In genomic region chr15:59207976-59208375, GRCm38 (mm10) we compare ENCODE assay signal across 23 mouse cellular contexts.
"Had no signal": no experiment of that assay in that cellular context is flagged by ENCODE, and none has a peak within 500 bp of the region (broad histone marks: within the 10 kb centered on the region; RNA-seq: fewer than 3 reads in every experiment).

No protein-coding gene starts in this region.

- ATAC-seq: hindbrain, postnatal 0 days; intestine, embryonic 16.5 days had no signal

- H3K4me2 ChIP-seq: heart, embryonic 11.5 days; heart, embryonic 13.5 days; heart, embryonic 15.5 days; hindbrain, embryonic 13.5 days; hindbrain, embryonic 15.5 days; limb, embryonic 12.5 days had no signal

- H3K4me1 ChIP-seq: hindbrain, embryonic 13.5 days; hindbrain, embryonic 15.5 days had no signal

- H3K9me3 ChIP-seq: heart, embryonic 13.5 days; heart, embryonic 15.5 days; hindbrain, embryonic 13.5 days; hindbrain, embryonic 15.5 days; limb, embryonic 10.5 days; limb, embryonic 12.5 days had no signal

- H3K27ac ChIP-seq: heart, embryonic 13.5 days; heart, embryonic 15.5 days; hindbrain, embryonic 13.5 days; hindbrain, embryonic 15.5 days; hindbrain, postnatal 0 days; layer of hippocampus, adult 2 months; left cerebral cortex, adult 2 months; limb, embryonic 10.5 days; limb, embryonic 12.5 days had no signal

- H3K36me3 ChIP-seq: heart, embryonic 13.5 days; heart, embryonic 15.5 days; hindbrain, embryonic 13.5 days; hindbrain, embryonic 15.5 days; limb, embryonic 10.5 days; limb, embryonic 12.5 days had no signal

- H3K27me3 ChIP-seq: heart, embryonic 13.5 days; heart, embryonic 15.5 days; hindbrain, embryonic 13.5 days; hindbrain, embryonic 15.5 days; limb, embryonic 12.5 days had no signal

- H3K4me3 ChIP-seq: heart, embryonic 13.5 days; heart, embryonic 15.5 days; hindbrain, embryonic 13.5 days; hindbrain, embryonic 15.5 days; layer of hippocampus, adult 2 months; left cerebral cortex, adult 2 months; limb, embryonic 10.5 days; limb, embryonic 12.5 days had no signal

- H3K9ac ChIP-seq: heart, embryonic 13.5 days; heart, embryonic 15.5 days; hindbrain, embryonic 13.5 days; hindbrain, embryonic 15.5 days; limb, embryonic 12.5 days had no signal

- DNase-seq: gastrocnemius, postnatal 14 days; gastrocnemius, postnatal 36 days; heart, adult 11 months; heart, postnatal 14 days; heart, postnatal 36 days; kidney, adult 11 months; kidney, adult 2 months; kidney, postnatal 10 days; kidney, postnatal 25 days; kidney, postnatal 4 days; layer of hippocampus, adult 9-11 months; layer of hippocampus, postnatal 36 days had no signal
